Mouse (Mus musculus) left cerebral cortex, adult 8-10 months (tissue): ENCODE measurements at regions not wholly inside any gene's neighbourhood (a gene's known extent, or its start where the extent isn't known, plus 50 kb on each side); places are given as distances from the start of the nearest gene placed in this dataset.

Experiments used
- DNase-seq, 2 experiments: peaks; one replicate each; pipeline ENCODE4 v3.0.0; 2022; ENCODE audit warnings: low spot score in 2 of 2

- no peak for DNase-seq
Measured at GRCm38 (mm10) chr11:17620462-17621248, 333.0 kb downstream of the Etaa1 start.

DNA sequence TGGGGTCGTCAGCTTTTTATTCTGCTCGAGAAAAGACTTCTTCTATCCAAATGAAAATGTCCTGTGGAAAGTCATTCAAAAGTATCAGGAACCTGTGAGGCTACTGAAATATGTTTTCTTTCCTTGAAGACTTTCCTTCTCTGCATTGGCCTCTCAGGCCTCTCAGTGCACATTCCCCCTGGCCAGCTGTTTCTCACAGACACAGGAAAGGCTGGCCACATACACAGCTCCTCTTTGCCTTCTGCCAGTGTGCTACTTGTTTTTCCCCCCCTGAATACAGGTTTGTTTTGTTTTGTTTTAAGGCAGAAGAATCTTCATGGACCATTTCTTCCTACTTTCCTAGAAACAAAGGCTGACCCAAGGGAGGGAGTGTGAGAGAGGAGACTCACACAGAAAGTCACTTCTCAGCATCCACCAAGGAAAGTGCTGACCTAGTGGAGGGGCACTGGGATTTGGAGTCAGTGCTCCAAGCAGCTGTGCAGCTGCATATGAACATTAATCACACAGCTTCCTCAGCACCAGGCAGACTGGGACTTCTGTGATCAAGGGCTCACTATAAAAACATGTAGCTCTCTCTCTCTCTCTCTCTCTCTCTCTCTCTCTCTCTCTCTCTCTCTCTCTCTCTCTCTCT, 324.0 kb downstream of the Etaa1 start:
- DNase-seq: no peak

GRCm38 (mm10) chr11:17630172-17630553, 323.5 kb downstream of the Etaa1 start:
- DNase-seq: no peak

- DNase-seq: no peak
Measured at GRCm38 (mm10) chr11:17637158-17637557, 316.5 kb downstream of the Etaa1 start.

DNA sequence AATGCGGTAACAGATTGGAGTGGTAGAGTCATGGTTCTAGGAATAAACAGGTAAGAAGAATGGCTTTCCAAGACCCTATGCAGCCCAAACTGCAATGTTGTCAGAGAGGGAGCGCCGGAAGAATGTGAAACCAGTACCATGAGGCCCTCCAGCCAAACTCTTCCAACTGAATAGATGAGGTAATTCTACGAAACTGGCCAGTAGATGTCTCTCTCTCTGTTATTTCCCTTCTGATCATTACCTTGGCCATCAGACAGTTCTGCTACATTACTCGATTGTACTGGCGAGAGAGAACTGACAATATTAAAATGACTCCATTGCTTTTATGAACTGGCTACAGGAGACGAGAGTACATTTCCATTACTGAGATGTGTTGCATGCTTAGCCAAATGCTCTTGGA, 313.8 kb downstream of the Etaa1 start:
- DNase-seq: no peak

DNA sequence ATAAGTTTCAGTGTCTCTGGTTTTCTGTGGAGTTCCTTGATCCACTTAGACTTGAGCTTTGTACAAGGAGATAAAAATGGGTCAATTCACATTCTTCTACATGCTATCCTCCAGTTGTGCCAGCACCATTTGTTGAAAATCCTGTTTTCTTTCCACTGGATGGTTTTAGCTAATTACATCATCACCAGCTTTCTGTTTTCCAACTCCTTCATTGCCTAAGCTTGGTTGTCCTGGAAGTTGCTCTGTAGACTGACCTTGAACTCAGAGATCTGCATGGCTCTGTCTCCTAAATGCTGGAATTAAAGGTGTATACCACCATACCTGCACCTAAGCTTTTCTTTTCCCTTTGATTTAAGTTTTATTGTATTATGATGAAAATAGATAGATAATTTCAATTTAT, 306.2 kb downstream of the Etaa1 start:
- no peak for DNase-seq

DNA sequence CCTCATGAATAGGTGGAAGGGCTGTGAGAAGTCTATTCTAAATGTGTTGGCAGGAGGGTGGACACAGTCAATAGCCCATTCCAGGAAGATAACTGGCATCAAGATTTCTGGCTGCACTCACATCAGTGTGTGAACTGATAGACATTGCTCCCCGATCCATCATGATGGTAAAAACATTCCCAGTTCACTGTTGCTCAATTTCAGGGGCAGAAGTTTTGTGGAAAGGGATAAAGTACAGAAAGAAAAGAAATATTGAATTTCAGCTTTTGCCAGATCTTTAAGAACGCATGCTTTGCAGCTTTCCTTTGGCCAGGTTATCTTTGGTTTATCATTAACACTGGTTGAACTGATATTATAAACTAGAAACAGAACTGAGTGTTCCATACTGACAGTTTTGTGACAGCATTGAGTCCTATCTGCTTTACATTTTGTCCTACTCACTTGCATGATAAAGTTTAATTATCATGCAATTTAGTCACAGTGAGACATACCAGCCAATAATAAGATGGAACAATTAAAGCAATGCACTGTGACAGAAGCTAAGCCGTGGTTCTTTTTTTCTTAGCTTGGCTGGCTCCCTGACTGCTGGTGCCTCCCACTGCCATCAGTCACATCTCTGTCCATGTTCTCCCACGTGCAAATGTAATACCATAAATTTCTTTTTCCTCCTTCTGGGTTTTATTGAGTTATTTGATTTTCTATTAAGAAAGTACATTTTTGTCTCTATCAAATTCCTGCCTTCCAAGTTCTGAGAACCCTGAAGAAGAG, 302.1 kb downstream of the Etaa1 start:
- no peak for DNase-seq

DNA sequence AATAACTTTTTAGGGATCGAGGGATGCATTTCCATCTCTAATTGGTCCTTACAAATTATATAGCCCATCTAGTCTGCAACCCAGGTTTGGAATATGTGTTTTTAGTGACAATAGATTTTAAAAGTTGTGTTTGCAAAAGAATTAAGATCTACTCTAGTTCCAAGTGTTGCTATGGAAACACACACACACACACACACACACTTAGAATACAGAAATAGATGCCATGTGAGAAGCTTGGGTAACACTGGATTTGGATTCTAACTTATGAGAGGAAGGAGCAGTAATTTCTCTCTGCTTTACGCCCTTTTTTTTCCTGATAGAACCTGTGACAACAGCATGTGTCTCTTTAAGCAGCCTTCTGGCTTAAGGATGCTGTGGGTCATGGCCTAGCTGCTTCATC, 297.8 kb downstream of the Etaa1 start:
- DNase-seq: no peak

DNA sequence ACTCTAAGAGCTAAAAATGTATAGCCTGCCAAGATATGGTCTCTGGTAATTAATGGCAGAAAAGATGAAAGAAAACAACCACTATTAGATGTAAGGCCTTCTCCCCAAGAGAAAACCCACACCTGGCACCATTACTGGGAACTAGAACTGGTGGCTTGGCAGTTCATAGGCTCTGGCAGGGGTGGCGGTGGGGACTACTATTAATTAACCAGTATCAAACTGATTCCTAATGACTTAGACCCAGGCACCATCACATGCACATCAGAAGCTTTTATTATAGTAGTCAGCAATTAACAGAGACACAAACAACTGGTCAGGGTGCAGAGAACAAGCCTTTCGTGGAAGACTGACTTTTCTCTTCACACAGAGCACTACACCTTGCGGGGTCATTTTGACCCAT, 296.0 kb downstream of the Etaa1 start:
- DNase-seq: no peak

- no peak for DNase-seq
Measured at GRCm38 (mm10) chr11:17658289-17658688, 295.4 kb downstream of the Etaa1 start.

DNA sequence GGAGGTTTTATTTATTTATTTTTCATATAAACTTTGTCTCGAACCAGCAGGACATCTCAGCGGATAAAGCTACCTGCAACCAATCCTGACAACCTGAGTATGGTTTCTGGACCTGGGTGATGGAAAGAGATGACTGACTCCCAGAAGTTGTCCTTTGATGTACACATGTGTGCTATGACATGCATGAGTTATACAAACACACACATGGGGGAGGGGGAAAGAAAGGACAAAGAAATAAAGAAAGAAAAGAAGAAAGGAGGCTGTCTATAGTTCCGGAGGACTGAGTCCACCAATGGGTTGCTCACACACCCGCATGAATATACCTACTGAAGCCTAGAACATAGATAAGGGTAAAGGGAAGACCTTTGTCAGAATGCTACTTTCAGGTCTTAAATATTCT, 295.0 kb downstream of the Etaa1 start:
- no peak for DNase-seq

- no peak for DNase-seq
Measured at GRCm38 (mm10) chr11:17663893-17664292, 289.8 kb downstream of the Etaa1 start.

- no peak for DNase-seq
Measured at GRCm38 (mm10) chr11:17665624-17666552, 287.8 kb downstream of the Etaa1 start.

DNA sequence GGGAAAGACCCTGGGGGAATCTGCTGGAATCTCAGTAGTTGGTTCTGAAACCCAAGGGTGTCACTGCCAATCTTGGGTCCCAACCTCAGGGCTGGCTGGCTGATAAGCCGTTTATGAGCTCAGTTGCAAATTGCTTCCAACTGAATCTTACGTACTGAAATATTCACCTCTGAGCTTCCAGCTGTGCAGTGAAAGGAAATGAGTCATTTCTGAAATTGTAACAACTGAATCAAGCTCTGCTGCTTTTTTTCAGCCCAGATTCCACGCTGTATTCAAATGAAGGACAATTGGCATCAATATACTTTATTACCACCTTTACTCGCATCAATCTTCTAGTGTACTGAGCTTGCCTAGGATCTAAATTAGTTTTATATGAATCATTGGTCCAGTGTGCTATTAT, 272.7 kb downstream of the Etaa1 start:
- DNase-seq: no peak

DNA sequence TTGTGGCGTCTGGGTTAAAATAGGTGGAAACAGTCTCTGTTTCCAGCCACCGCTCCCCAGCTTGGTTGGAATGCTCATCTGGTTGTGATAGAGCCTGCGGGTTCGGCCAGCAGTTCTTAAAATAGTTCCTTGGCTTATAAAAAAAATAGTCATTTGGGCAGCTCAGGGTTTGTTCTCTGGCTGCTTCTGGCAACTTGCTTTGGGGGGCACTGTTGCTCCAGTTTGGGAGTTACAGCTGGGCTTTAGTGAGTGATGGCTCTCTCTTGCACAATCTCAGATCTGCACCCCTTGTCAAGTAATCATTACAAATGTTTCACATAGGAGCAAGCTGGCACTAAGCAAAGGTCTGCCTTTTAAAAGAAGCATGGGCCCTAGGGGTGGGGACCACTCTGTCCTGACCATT, 268.0 kb downstream of the Etaa1 start:
- no peak for DNase-seq

GRCm38 (mm10) chr11:17686806-17687205, 266.9 kb downstream of the Etaa1 start:
- DNase-seq: no peak

GRCm38 (mm10) chr11:17694145-17694544, 259.5 kb downstream of the Etaa1 start:
- no peak for DNase-seq

GRCm38 (mm10) chr11:17708769-17709168, 244.9 kb downstream of the Etaa1 start:
- DNase-seq: no peak

- DNase-seq: no peak
Measured at GRCm38 (mm10) chr11:17722051-17722450, 231.6 kb downstream of the Etaa1 start.

DNA sequence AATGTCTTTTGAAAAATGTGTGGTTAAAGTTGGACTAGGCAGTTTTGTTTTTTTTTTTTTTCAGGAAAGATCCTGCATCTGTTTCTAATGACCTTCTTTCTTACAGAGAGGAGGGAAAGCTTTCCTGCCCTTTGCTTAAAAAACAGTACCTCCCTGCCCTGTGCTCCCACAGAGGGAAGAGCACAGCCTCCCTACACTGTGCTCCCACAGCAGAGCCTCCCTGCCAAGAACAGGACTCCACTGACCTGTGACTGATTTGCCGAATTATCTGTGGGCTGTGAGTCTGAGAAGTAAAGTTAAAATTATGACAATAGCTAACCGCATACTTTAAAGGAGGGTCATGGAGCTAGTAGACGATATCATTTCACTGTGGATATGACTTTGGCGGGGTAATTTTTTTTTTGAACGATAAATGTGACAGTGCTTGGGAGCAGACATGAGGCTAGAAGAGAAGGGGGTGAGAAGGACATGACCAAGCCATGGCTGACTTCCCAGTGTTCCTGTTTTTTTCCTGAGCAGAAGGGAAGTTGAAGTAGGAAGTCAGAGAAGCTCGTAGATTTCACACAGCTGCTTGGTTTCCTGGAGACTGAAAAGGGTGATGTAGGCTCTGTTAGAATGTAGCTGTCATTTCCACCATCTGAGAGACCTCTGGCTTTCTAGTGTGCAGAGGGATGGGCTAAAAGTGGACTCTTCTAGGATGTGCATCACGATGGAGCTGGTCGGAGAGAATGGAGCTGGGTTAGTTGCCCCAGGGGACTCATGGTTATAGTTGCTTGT, 226.2 kb downstream of the Etaa1 start:
- DNase-seq: no peak

- no peak for DNase-seq
Measured at GRCm38 (mm10) chr11:17733075-17733474, 220.6 kb downstream of the Etaa1 start.
